Mouse (Mus musculus) embryonic facial prominence, embryonic 10.5 days (tissue): Measurements from ENCODE around the gene Nod1. TPM values are rescaled to one million over a fixed set of nuclear protein-coding genes. Genes with fewer than 3 reads are reported as not detected.

Experiments
- DNase-seq: peaks from one replicate; pipeline ENCODE4 v3.0.0-alpha.2; 2017; ENCODE audit warnings: low spot score
- H3K27ac ChIP-seq: fragments of 300-500 bp; sonication (generic); replicated peaks from 2 replicates; pipeline ENCODE4 v1.5.1; 2016; ENCODE audit warnings: mild to moderate bottlenecking
- H3K27me3 ChIP-seq: fragments of 300-500 bp; sonication (generic); replicated peaks from 2 replicates; pipeline ENCODE4 v1.6.1; 2016; ENCODE audit warnings: low read depth, mild to moderate bottlenecking; ENCODE audit not compliant: poor library complexity, severe bottlenecking
- H3K36me3 ChIP-seq: fragments of 300-500 bp; sonication (generic); replicated peaks from 2 replicates; pipeline ENCODE4 v1.6.1; 2016; ENCODE audit warnings: mild to moderate bottlenecking, moderate library complexity
- H3K4me1 ChIP-seq: fragments of 300-500 bp; sonication (generic); 2 replicates; pipeline ENCODE4 v1.6.1; 2016
- H3K4me3 ChIP-seq: fragments of 300-500 bp; sonication (generic); 2 replicates; pipeline ENCODE4 v1.5.1; 2016; ENCODE audit warnings: mild to moderate bottlenecking, moderate library complexity
- H3K9me3 ChIP-seq: fragments of 300-500 bp; sonication (generic); 2 replicates; pipeline ENCODE4 v1.6.1; 2016; ENCODE audit warnings: mild to moderate bottlenecking
- WGBS: fragments of 180-500 bp; shearing (Covaris S2); methylation state at CpG from one replicate; pipeline ENCODE4 v1.1.7; 2016; 5-methylcytosine and 5-hydroxymethylcytosine counted together
- polyA plus RNA-seq: library from polyadenylated mRNA; unstranded; fragments of >200 nt; fragmentation: Nextera tagmentation; extraction: Ambion mirVana; gene quantifications from 2 replicates; pipeline ENCODE4 v1.2.1, GENCODE M21; 2016

Nod1 gene
- polyA plus RNA-seq, 1 experiment from 2014 or later, result 1.4 TPM

- Histone ChIP-seq H3K4me1 (no peaks in the 10 kb centered on the region), H3K27ac (no peak overlapping the region), H3K36me3 (no peaks in the 10 kb centered on the region), H3K4me3 (no peak overlapping the region), H3K9me3 (no peaks in the 10 kb centered on the region), H3K27me3 (no peaks in the 10 kb centered on the region; the same call in 1 of the 2 replicates)
- WGBS, result 63% methylated on average over 4 of the region's 4 CpGs
- DNase-seq, result no peak
Observed at GRCm38 (mm10) chr6:55002438-55002837, 30.0 kb upstream of the Nod1 start.

GRCm38 (mm10) chr6:55001320-55001719 is 28.9 kb upstream of the Nod1 start:
- Histone ChIP-seq H3K36me3 (no peaks in the 10 kb centered on the region), H3K4me3 (no peak overlapping the region), H3K27ac (no peak overlapping the region), H3K27me3 (no peaks in the 10 kb centered on the region; the same call in 1 of the 2 replicates), H3K4me1 (no peaks in the 10 kb centered on the region), H3K9me3 (no peaks in the 10 kb centered on the region)
- 90% methylated on average over 4 of the region's 4 CpGs for WGBS
- DNase-seq, result no peak

- no peak for DNase-seq
- Histone ChIP-seq H3K4me3 (no peak overlapping the region), H3K36me3 (no peaks in the 10 kb centered on the region), H3K27me3 (no peaks in the 10 kb centered on the region; the same call in 1 of the 2 replicates), H3K27ac (no peak overlapping the region), H3K4me1 (peaks cover 4% of the 10 kb centered on the region; the same call in 1 of the 2 replicates), H3K9me3 (no peaks in the 10 kb centered on the region)
- whole genome bisulfite sequencing, result 82% methylated on average over 6 of the region's 6 CpGs
Observed at GRCm38 (mm10) chr6:54997726-54998125, 25.3 kb upstream of the Nod1 start.

GRCm38 (mm10) chr6:54996361-54996760 is 23.9 kb upstream of the Nod1 start:
- Histone ChIP-seq H3K4me1 (peaks cover 13% of the 10 kb centered on the region), H3K4me3 (no peak overlapping the region)
- 93% methylated on average over 3 of the region's 3 CpGs for WGBS

GRCm38 (mm10) chr6:54992734-54993260 is 20.4 kb upstream of the Nod1 start, which contains the start of gene Ggct:
Ggct (minus strand) TSS chr6:54992950.
- Histone ChIP-seq H3K4me1 (peaks cover 13% of the 10 kb centered on the region), H3K4me3 (peak within 1 kb of the TSS; percentile 69), H3K9me3 (no peaks in the 10 kb centered on the region), H3K27me3 (peaks cover 9% of the 10 kb centered on the region; the same call in 1 of the 2 replicates), H3K36me3 (no peaks in the 10 kb centered on the region), H3K27ac (peak within 1 kb of the TSS; percentile 74)
- WGBS, result under 1% methylated on average over 41 of the region's 41 CpGs
- DNase-seq, result peak; percentile 97

More at GRCm38 (mm10) chr6:54996361-54996760, 23.9 kb upstream of the Nod1 start:
- H3K27me3 ChIP-seq, result peaks cover 6% of the 10 kb centered on the region
- H3K36me3 ChIP-seq, result no peaks in the 10 kb centered on the region
- no peak for DNase-seq
- H3K27ac ChIP-seq, result no peak overlapping the region
- no peaks in the 10 kb centered on the region for H3K9me3 ChIP-seq

GRCm38 (mm10) chr6:54992141-54992540 is 19.7 kb upstream of the Nod1 start:
- Histone ChIP-seq H3K27ac (peak overlapping the region; percentile 74), H3K4me1 (peaks cover 13% of the 10 kb centered on the region), H3K4me3 (peak overlapping the region; percentile 69), H3K9me3 (no peaks in the 10 kb centered on the region), H3K36me3 (no peaks in the 10 kb centered on the region), H3K27me3 (peaks cover 9% of the 10 kb centered on the region; the same call in 1 of the 2 replicates)
- WGBS, result 9% methylated on average over 7 of the region's 7 CpGs
- DNase-seq, result no peak

GRCm38 (mm10) chr6:54991189-54991588 is 18.8 kb upstream of the Nod1 start:
- WGBS, result 91% methylated on average over 2 of the region's 2 CpGs
- Histone ChIP-seq H3K27me3 (peaks cover 9% of the 10 kb centered on the region; the same call in 1 of the 2 replicates), H3K9me3 (no peaks in the 10 kb centered on the region), H3K36me3 (no peaks in the 10 kb centered on the region), H3K4me1 (peaks cover 13% of the 10 kb centered on the region), H3K4me3 (no peak overlapping the region), H3K27ac (no peak overlapping the region)
- DNase-seq, result no peak

GRCm38 (mm10) chr6:54988141-54988540 is 15.7 kb upstream of the Nod1 start:
- no peak for DNase-seq
- peaks cover 9% of the 10 kb centered on the region; the same call in 1 of the 2 replicates for H3K27me3 ChIP-seq
- no peak overlapping the region for H3K27ac ChIP-seq
- H3K4me1 ChIP-seq, result peaks cover 11% of the 10 kb centered on the region
- H3K9me3 ChIP-seq, result no peaks in the 10 kb centered on the region
- H3K4me3 ChIP-seq, result no peak overlapping the region
- WGBS, result 95% methylated on average over 6 of the region's 6 CpGs
- H3K36me3 ChIP-seq, result peaks cover 2% of the 10 kb centered on the region; the same call in 1 of the 2 replicates

- Histone ChIP-seq H3K27me3 (no peaks in the 10 kb centered on the region), H3K27ac (no peak overlapping the region)
- no peak for DNase-seq
Observed at GRCm38 (mm10) chr6:54984096-54984495, 11.7 kb upstream of the Nod1 start.

GRCm38 (mm10) chr6:54983526-54984050 is 11.2 kb upstream of the Nod1 start:
- no peak overlapping the region for H3K4me3 ChIP-seq
- H3K27ac ChIP-seq, result no peak overlapping the region
- 90% methylated on average over 4 of the region's 4 CpGs for WGBS
- no peaks in the 10 kb centered on the region for H3K27me3 ChIP-seq
- H3K9me3 ChIP-seq, result no peaks in the 10 kb centered on the region
- peaks cover 2% of the 10 kb centered on the region; the same call in 1 of the 2 replicates for H3K36me3 ChIP-seq
- DNase-seq, result no peak
- H3K4me1 ChIP-seq, result no peaks in the 10 kb centered on the region

More at GRCm38 (mm10) chr6:54984096-54984495, 11.7 kb upstream of the Nod1 start:
- WGBS, result 94% methylated on average over 8 of the region's 8 CpGs
- H3K4me3 ChIP-seq, result no peak overlapping the region
- peaks cover 2% of the 10 kb centered on the region; the same call in 1 of the 2 replicates for H3K36me3 ChIP-seq
- no peaks in the 10 kb centered on the region for H3K4me1 ChIP-seq
- no peaks in the 10 kb centered on the region for H3K9me3 ChIP-seq

GRCm38 (mm10) chr6:54979426-54979825 is 7.0 kb upstream of the Nod1 start:
- no peaks in the 10 kb centered on the region for H3K36me3 ChIP-seq
- H3K27ac ChIP-seq, result no peak overlapping the region
- WGBS, result 93% methylated on average over 6 of the region's 6 CpGs
- peaks cover 12% of the 10 kb centered on the region for H3K27me3 ChIP-seq
- H3K4me3 ChIP-seq, result no peak overlapping the region
- H3K4me1 ChIP-seq, result no peaks in the 10 kb centered on the region
- H3K9me3 ChIP-seq, result no peaks in the 10 kb centered on the region
- no peak for DNase-seq

- Histone ChIP-seq H3K27ac (no peak overlapping the region), H3K36me3 (no peaks in the 10 kb centered on the region), H3K9me3 (no peaks in the 10 kb centered on the region), H3K27me3 (peaks cover 45% of the 10 kb centered on the region), H3K4me3 (no peak overlapping the region), H3K4me1 (peaks cover 10% of the 10 kb centered on the region)
- no peak for DNase-seq
- WGBS, result 66% methylated on average over 1 of the region's 1 CpGs
Observed at GRCm38 (mm10) chr6:54975616-54976015, 3.2 kb upstream of the Nod1 start.

- Histone ChIP-seq H3K36me3 (no peaks in the 10 kb centered on the region), H3K27ac (no peak overlapping the region), H3K4me1 (peaks cover 10% of the 10 kb centered on the region), H3K27me3 (peaks cover 56% of the 10 kb centered on the region), H3K9me3 (no peaks in the 10 kb centered on the region), H3K4me3 (no peak overlapping the region)
- 69% methylated on average over 5 of the region's 5 CpGs for WGBS
- no peak for DNase-seq
Observed at GRCm38 (mm10) chr6:54974501-54974900, 2.1 kb upstream of the Nod1 start.
